Mouse (Mus musculus) testis, adult 2 months (tissue): ENCODE results near the gene Mlc1.

ENCODE experiments used
- CTCF ChIP-seq: fragments of 200-500 bp; IDR thresholded peaks from 2 replicates; pipeline ENCODE4 v1.5.1; 2012; ENCODE audit warnings: low read depth, mild to moderate bottlenecking, inconsistent platforms, low read length, moderate library complexity; ENCODE audit not compliant: control insufficient read depth, insufficient read depth, insufficient replicate concordance
- POLR2A ChIP-seq: fragments of 200-500 bp; IDR thresholded peaks from 2 replicates; pipeline ENCODE4 v1.6.1; 2012; ENCODE audit warnings: low read depth, mild to moderate bottlenecking, inconsistent platforms, low read length, moderate library complexity; ENCODE audit not compliant: control insufficient read depth

DNA sequence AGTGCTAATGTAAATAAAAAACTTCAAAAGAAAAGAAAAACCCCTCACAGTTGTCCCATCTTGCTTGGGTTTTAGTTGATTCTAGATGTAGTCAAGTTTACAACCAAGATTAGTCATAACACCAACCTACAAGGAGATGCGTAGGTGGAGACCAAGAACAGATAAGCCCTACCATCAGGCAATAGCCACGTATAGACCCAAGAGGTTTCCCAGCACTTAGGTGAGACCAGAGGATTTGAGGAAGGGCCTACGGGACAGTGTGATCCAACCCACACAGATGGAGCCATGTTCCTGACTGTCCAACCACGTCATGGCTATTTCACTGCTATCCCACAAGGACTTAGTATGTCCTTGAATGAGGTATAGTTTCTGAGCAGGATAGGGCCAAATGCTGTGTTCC is 6.5 kb downstream of the Mlc1 start:
- TF ChIP-seq CTCF (no peak), POLR2A (no peak)
